Mouse (Mus musculus): Measurements from ENCODE around the gene Coq8b.
A peak's percentile ranks its signal among the peaks of the same experiment; 100 is the strongest.

Coq8b gene

GRCm38 (mm10) chr7:27230781-27231180, 2.0 kb upstream of the Coq8b start:
- peak in 1 of 2 experiments; percentile 42 for DNase-seq

- DNase-seq = peak in 1 of 2 experiments; percentile 43
These were observed 1.0 kb upstream of the Coq8b start for GRCm38 (mm10) chr7:27231693-27232331.

- DNase-seq = no peak
These were observed 477 bp downstream of the Coq8b start for GRCm38 (mm10) chr7:27233300-27233699.

- no peak for DNase-seq
These were observed 2.9 kb downstream of the Coq8b start for GRCm38 (mm10) chr7:27235726-27236125.

- no peak for DNase-seq
These were observed 4.7 kb downstream of the Coq8b start for GRCm38 (mm10) chr7:27237527-27237926.

GRCm38 (mm10) chr7:27238568-27238967, 5.7 kb downstream of the Coq8b start:
- DNase-seq = no peak

GRCm38 (mm10) chr7:27243211-27243610, 10.4 kb downstream of the Coq8b start:
- no peak for DNase-seq

GRCm38 (mm10) chr7:27244088-27244487, 11.3 kb downstream of the Coq8b start:
- peak in 1 of 2 experiments; percentile 39 for DNase-seq

- DNase-seq = peak in 1 of 2 experiments; percentile 47
These were observed 16.3 kb downstream of the Coq8b start for GRCm38 (mm10) chr7:27249146-27249545.

GRCm38 (mm10) chr7:27249928-27250327, 17.1 kb downstream of the Coq8b start:
- DNase-seq = peak in 1 of 2 experiments; percentile 66

GRCm38 (mm10) chr7:27251946-27252345, 19.1 kb downstream of the Coq8b start:
- no peak for DNase-seq

- peak; percentile 51 to 66 for DNase-seq
These were observed 22.9 kb downstream of the Coq8b start for GRCm38 (mm10) chr7:27255721-27256120.

GRCm38 (mm10) chr7:27257046-27257851, 24.4 kb downstream of the Coq8b start:
- peak; percentile 89 to 90 for DNase-seq

- DNase-seq = peak in 1 of 2 experiments; percentile 85
These were observed 25.0 kb downstream of the Coq8b start for GRCm38 (mm10) chr7:27257852-27258204.

GRCm38 (mm10) chr7:27258205-27258899, 25.5 kb downstream of the Coq8b start, which contains the start of gene Numbl:
Gene Numbl (plus strand): TSS chr7:27258433.
- peak; percentile 96 to 99 for DNase-seq

GRCm38 (mm10) chr7:27259271-27259721, 26.5 kb downstream of the Coq8b start:
- peak; percentile 48 to 55 for DNase-seq

- DNase-seq = peak; percentile 40 to 51
These were observed 26.9 kb downstream of the Coq8b start for GRCm38 (mm10) chr7:27259771-27260170.

GRCm38 (mm10) chr7:27260856-27261255, 28.0 kb downstream of the Coq8b start:
- DNase-seq = peak; percentile 54 to 60

GRCm38 (mm10) chr7:27261888-27262287, 29.1 kb downstream of the Coq8b start:
- DNase-seq = peak in 1 of 2 experiments; percentile 42

GRCm38 (mm10) chr7:27264761-27265160, 31.9 kb downstream of the Coq8b start:
- DNase-seq = no peak

GRCm38 (mm10) chr7:27266515-27267128, 33.8 kb downstream of the Coq8b start:
- no peak for DNase-seq

- no peak for DNase-seq
These were observed 38.6 kb downstream of the Coq8b start for GRCm38 (mm10) chr7:27271423-27271822.

Data from cerebellum, postnatal 25 days (tissue).